Mouse (Mus musculus) NIH3T3 (cell line): ENCODE results near the gene Sdk2.
A peak's percentile ranks its signal among the peaks of the same experiment; 100 is the strongest.

ENCODE experiments used
- DNase-seq: peaks from one replicate; pipeline ENCODE4 v3.0.0-alpha.2; 2012; ENCODE audit warnings: low read depth

The Sdk2 gene

DNA sequence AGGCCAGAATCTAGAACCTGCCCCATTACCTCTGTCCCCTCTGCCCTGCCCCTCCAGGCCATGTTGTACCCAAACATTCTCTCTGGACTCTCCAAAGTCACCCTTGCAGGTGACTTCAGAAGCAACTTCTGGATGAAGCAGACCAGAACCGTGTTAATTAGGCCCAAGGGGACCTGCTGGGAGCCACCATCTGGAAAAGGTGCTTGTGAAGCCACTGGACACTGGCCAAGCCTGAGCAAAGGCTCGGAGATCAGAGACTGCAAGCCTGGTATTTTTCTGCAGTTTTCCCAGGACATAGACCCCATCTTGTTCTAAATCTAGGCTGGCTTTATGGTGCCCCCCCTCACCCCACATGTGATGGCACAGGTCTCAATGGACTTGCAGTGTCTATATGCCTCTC is 138.0 kb downstream of the Sdk2 start:
- no peak for DNase-seq

DNA sequence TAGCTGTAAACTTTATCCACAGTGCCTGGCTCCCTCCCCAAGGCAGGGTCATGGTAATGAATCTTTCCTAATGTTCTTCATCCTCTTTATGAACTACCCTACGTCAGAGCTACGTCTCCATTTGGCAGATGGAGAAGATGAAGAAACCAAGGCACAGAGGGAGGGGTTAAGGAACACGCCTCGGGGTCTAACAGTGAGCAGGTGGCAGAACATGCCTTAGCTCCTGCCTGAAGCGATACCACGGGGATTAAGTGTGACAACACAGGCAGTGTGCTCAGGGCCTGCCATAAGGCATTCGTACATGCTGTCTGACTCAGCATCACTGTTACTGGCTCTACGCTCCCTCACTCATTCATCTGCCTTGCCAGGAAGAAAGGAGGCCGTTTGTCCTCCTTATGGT is 138.6 kb downstream of the Sdk2 start:
- DNase-seq, result no peak

DNA sequence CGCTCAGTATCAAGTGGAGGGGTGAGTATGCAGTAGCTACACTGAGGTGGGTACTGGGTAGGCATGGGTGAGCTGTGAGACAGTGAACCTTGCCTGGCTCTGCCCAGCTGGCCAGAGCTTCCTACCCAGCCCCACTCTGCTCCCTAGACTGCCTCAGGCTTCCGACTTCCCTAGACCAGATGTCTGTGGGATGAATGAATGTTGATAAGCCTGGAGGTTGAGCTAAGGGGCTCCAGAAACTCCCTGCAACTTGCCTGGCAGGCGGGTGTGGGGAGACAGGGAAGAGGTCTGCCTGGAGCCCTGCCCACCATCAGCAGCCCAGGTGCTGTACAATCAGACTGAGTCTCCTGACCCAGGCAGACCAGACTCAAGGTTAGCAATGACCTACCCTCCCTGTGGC is 139.0 kb downstream of the Sdk2 start:
- no peak for DNase-seq

DNA sequence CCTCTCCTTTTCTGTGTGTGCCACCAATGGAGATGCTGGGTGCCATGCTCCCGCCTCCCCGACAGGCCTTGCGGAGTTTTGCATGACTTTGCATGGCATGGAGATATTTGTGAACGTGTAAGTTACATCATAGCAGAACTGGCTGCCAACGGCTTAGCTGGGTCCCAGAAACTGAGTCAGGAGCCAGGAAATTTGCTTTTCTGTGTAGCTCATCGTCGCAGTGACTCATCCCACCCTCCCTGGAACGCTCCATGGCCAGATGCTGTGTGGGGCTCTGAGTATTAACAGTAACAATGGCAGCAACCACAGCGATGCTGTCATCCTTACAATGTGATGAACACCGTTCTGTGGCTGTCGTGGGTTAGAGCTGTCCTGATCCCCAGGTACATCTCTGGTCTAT is 139.6 kb downstream of the Sdk2 start:
- DNase-seq, result peak; percentile 65

DNA sequence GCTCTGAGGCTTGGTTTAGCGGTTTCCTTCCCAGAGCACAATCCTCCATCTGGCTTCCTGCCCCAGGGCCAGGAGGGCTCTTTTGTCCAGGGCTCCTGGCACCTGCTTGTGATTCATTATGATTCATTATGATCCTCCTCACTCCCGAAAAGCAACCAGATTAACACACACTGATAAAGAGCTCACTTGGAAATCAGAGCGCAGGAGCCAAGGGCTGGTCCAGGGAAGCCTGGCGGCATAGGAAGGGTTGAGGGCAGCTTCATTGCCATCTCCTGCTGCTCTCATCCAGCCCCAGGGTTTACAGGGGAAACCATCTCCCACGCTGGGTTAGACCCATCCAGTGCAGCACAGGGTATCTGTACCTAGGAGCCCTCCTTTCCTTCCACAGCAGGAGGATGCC is 143.7 kb downstream of the Sdk2 start:
- no peak for DNase-seq

DNA sequence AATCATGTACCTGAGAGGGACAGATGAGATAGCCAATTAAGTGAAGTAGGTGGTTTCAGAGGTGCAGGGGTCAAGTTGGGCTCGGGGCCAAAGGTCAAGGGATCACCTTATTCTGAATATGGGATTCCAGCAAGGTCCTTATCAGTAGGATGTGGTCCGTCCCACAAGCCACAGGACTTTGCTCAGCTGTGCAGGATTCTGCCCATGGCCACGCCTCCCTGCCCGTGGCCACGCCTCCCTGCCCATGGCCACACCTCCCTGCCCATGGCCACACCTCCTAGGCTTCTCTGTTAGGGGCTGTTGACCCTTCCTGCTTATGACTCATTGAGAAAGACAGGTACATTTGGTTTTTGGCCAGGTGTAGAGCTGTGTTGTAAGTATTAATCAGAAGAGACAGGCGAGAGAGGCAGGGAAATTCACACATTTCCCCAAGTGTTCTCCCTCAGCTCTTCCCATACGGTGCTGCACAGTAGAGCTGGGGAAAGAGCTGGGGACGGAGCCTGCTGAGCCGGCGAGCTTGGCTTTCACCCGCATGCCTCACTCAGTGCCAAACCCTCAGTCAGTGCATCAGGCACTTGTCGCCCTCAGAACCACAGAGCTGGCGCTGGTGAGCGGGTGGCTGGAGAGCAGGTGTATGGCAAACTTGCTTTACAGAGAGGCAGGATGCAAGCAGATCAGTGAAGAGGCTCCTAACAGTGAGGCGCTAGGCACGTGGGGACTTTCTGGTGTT is 163.6 kb downstream of the Sdk2 start:
- no peak for DNase-seq

DNA sequence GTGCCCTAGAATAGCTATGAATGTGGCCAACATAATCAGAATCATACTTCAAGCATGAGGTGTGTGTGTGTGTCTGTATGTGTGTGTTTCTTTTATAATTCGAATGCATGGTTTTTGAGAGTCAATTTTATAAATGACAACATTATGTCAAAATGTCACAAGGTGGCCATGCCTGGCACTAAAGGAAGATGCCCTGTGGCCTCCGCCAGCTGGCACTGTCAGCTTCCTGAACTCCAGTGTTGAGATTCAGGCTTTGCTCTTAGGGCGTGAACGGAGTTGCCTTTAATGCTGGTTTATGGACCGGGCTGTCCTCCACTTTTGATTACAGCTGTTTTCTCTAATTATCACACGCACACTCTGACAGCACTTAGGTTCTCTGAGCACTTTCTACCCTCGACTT is 164.9 kb downstream of the Sdk2 start:
- DNase-seq, result no peak

DNA sequence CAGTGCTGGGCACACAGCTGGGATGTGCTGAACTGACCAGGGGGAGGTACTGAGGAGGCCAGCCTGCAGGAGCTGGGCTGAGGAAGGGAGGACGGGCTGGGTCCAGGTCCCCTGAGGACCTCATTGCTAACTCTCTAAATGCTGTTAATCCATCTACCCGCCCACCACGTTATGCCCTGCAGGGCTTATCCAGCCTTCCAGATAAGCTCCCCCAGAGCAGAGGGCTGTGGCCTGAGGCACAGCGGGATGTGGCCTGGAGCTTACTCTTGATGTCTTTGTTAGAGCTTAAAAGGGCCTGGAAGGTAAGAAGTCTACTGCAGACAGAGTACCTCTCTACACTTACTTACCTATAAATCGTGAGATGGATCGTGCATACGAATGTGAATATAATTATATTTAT is 168.2 kb downstream of the Sdk2 start:
- no peak for DNase-seq

DNA sequence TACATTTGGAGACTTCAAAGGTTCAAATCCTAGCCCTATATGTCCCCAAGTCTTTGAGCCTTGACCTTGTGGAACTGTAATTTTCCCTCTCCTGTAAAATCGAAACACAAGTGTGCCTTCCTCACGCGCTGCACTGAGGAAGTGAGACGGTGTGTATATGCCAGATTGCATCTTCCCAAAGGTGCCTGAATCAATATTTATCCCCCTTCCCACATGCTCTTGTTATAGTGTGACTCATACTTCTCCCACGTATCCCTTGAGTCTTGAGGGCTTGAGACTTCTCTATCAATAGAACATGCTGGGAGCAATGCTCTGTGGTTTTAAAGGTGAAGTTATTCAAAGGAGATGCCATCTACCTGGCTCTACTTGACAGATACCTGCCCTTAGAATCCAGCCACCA is 170.8 kb downstream of the Sdk2 start:
- DNase-seq, result no peak

DNA sequence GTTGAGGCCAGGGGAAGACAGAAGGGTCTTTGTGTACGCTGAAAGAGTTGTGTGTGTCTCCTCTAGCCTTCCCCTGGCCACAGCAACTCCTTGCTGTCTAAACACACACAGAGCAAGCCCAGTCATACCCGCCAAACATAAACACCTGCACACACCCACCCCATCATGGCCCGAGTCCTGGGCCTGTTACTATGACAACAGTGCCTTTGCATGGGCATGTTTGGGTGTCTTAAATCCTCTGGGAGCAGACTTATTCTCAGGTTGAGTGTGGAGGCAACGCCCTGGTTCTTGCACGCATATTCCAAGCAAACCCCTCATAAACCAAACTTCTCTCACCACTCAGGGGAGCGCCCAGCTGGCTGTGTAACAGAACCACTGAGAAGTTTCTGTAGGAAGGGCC is 173.9 kb downstream of the Sdk2 start:
- DNase-seq, result no peak

DNA sequence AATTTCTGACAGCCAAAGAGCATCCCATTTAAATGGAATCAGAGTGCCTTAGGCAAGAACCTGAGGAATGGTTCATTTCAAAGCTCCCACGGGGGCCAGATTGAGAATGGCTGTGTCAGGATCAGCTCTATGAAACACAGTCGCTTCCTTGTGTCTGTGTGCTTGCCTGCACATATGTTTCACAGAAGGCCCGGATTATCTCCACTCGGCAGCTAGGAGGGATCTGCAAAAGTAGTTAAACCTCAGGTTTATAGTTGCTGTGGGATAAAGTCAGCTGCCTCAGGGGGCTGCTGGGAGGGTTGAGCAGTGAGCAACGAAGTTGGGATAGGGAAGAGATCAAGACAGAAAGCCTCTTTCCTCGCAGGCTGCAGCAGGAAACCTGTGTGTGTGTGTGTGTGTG is 174.8 kb downstream of the Sdk2 start:
- no peak for DNase-seq

DNA sequence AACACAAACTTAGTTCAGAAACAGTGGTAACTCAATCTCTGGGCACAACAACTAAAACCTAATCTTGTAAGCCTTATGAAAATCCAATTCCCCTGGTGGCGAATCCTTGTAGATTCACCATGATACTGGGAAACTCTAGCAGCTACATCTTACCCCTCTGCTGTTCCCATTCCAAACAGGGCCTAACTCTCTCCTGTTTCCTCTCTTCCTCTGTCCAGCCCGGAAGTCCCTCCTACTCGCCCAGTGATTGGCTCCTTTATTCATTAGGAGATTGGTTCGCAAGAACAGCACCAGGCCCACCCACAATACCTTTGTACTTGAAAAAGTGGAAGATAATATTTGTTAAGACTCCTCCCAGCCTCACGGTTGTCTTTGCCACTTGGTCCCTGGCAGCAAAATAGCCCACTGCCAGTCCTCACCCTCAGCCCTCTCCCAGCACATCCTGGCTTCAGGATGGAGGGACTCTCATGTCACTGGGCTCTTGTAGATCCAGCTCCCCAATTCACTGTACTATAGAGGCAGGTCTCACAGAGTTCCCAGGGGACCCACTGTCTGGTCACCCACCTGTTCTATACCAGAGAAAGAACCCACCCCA is 178.6 kb downstream of the Sdk2 start:
- no peak for DNase-seq

DNA sequence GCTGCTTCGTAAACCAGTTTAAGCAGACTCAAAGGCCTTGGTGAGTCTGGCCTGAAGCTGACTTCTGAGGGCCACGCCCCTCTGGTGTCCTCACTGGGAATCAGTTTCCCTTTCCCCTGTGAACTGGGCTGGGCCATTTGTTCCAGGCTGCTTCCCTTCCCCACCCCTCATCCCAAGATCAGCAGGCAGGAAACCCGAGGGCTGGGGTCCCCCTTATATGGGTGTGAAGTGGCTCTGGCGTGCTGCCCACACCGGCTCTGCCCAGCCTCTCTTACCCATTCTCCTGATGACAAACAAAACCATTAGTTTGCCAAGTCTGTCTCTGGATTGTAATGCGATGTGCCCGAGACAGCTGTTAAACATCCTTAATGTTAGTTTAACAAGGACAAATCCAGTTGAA is 180.5 kb downstream of the Sdk2 start:
- DNase-seq, result no peak

DNA sequence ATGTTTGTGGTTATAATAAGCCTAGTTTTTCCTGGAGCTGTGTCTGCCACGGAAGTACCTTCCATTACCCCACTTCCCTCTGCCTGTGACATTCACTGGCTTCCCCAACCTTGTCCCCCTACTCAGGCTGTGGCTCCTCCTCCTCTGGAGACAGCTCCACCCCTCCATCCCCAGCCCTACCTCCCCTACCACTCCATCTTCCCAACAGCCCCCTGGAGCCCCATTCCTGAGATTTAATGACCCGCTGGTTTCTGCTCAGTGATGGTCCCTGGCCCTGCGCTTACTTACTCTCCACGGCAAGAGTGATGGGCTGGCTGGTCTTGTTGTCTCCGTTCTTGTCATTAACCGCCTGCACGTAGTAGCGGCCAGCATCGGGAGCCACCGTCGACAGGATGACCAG is 181.9 kb downstream of the Sdk2 start:
- no peak for DNase-seq

DNA sequence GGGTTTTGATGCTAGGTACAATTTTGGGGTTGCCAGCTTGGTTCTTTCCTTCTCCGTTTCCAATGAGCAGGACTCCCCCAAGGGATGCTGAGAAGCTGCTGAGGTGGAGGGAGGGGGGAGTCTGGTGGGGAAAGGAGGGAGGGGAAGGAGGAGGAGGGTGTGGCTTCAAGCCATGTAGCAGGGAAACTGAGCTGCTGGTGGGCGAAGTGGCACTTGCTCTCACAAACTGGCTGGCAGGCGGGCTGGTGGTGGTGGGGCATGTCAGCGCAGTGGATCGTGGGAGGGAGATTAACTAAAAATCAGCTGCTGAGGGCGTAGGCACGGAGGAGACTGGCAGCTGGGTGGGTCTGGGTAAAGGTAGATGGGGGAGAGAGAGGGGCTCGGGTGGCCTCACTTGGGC is 183.8 kb downstream of the Sdk2 start:
- DNase-seq, result no peak

DNA sequence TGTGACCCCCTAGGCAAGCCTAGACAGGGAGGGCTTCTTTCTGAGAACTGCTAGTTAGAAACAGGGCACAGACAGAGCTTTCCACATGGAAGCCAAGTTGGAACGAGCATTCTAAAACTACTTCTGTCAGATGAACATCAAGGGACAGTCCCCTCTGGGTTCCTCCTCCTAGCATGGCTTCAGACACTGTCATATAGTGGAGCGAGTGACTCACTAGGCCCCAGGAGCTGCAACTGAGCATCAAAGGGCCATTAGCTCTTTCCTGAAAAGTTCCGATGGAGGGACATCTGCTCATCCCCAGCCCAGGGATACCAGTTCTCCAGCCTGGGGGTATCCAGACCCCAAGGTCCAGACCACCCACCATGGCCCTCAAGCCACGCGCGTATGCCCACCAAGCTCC is 185.0 kb downstream of the Sdk2 start:
- no peak for DNase-seq

DNA sequence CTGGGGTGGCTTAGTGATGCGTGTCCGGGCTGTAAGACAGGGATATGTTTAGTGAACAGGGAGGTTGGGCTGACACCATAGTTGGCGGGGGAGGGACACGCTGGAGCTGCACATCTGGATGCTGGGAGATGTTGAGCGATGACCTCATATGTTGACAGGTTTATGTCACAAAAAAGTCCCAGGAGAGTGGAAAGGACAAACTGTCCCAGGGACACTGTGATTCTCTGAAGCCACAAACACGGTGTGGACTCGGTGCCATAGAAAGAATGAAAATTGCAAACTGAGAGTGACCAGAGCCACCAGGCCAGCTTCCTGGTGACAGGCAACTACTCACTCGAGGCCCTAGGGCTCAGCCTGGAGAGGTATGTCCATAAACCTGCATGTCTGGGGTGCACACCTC is 199.8 kb downstream of the Sdk2 start:
- DNase-seq, result no peak

DNA sequence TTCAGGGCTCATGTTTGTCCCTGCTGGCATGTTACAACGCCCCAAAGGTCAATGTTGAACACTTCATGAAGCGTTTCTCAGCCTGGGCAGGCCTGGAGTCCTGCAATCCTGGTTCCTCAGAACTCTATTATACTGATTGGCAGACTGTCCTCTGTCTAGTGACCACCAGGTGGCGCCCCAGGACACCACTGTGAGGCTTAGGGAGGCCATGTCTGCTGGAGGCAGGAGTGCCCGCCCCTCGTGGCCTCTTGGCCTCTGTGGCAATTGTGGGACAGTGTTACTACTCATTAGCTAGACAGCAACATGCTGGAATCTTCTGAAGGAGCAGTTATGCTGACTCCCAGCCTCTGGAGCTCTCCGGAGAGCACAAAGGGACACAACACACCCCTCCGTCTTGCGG is 201.2 kb downstream of the Sdk2 start:
- peak; percentile 85 for DNase-seq

DNA sequence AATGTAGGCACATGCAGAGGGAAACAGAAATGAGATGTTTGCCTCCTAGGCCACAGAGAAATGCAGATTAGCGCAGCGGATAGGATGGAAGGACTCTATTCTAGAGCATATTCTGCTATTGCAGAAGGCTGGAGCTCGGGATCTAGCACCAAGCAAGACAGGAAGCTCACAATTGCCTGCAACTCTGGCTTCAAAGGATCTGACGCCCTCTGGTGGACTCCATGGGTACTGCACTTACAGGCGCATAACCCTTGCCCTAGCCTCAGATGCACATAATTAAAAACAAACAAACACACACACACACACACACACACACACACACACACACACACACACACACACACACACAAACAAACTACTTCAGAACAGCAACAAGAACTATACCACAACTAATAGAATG is 203.4 kb downstream of the Sdk2 start:
- peak; percentile 29 for DNase-seq

DNA sequence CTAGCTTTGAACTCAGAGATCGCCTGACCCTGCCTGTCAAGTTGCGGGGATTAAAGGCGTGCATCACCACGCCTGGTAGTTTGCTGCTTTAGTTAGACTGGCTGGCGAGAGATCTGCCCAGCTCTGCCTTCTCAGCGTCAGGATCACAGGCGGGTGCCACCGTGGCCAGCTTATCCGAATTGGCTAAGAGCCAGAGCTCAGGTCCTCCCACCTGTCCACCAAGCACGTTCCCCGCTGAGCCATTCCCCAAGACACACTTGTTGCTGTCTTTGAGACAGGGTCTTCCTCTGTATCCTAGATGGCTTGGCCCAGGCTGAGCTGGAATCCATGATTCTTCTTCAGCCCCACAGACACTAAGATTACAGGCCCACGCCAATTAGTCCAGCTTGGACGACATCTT is 211.2 kb downstream of the Sdk2 start:
- DNase-seq, result no peak

DNA sequence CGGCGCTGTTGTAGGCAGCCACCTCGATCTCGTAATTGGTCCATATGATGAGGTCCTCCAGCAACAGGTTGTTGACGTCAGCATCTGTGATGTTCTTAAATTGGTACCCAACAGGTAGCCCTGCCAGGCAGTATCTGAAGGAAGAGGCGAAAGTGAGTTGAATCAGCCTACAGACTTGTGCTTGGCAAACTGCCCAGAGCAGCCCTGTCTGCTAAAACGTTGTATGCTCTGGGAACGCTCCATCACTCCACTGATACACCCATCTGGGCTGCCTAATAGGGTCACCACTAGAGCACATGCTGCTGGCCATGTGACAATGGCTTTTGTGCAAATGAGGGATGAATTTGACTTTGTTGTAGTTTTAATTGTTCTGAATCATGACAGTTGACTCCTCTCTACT is 215.1 kb downstream of the Sdk2 start:
- DNase-seq, result no peak

DNA sequence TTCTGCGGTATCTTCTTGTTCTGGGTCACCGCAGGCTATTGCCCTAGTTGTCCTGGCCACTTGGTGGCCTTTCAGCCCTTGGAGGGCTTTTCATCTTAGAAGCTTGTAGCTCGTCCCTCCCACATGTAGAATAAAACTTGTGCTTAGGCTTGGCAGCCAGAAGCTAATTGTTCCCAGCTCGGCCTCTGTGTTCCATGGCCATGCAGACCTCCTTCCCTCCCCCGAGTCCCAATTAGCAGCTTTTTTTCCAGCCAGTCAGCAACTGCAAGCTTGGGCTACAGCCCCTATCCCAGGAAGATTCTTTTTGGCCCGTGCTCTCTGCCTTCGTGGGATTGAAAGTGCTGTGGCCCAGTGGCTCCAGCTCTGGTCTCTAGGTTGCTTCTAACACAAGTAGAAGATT is 217.5 kb downstream of the Sdk2 start:
- DNase-seq, result no peak

DNA sequence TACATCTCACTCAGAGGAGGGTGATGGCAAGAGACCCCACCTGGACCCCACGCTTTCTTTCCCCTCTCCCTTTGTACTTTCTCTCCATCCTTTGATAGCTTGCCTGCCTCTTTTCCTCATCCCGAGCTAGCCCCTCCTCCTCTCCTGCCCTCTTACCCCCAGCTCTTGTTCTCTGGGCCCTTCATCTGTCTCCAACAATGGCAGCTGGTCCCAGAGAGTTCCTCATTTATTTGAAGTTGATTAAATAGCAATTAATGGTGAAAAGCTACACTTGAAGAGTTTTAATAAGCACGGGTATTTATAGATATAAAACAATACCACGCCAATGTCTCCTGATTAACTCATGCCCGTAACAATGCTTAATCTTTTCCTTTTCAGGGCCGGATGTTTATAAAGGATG is 222.9 kb downstream of the Sdk2 start:
- no peak for DNase-seq

DNA sequence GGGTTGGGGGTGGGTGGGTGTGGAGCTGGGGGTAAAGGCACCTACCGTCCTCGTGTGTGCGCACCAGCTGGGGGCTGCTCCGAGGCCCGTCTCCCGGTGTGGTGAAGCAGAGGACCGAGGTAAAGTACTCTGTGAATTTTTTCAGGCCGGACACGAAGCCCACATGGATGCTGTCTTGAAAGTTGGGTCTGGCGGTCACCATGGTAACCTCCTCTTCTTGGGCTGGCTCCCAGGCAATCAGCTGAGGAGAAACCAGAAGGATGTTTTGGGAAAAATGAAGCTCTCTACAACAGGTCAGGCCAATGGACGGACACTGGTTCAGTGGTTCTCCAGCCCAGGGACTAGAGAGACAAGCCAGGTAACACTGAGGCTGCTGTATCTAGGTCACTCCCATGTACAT is 224.0 kb downstream of the Sdk2 start:
- DNase-seq, result no peak
